Mouse (Mus musculus) forebrain, embryonic 15.5 days (tissue): Measurements from ENCODE around the gene Plxnc1. TPM values are rescaled to one million over a fixed set of nuclear protein-coding genes. Genes with fewer than 3 reads are reported as not detected.

Experiments used
- ATAC-seq: fragments of 200-750 bp; cut with Nextera tagmentation; replicated peaks from 2 replicates; pipeline ENCODE4 v1.8.0; 2017; ENCODE audit warnings: mild to moderate bottlenecking, moderate TSS enrichment, moderate library complexity
- H3K27ac ChIP-seq: fragments of 300-500 bp; sonication (generic); replicated peaks from 2 replicates; pipeline ENCODE4 v1.5.1; 2015; ENCODE audit warnings: mild to moderate bottlenecking, inconsistent platforms
- H3K27me3 ChIP-seq: fragments of 300-500 bp; sonication (generic); 2 replicates; pipeline ENCODE4 v1.6.1; 2015; ENCODE audit warnings: inconsistent platforms
- H3K36me3 ChIP-seq: fragments of 300-500 bp; sonication (generic); 2 replicates; pipeline ENCODE4 v1.6.1; 2015; ENCODE audit warnings: mild to moderate bottlenecking, inconsistent platforms
- H3K4me1 ChIP-seq: fragments of 300-500 bp; sonication (generic); 2 replicates; pipeline ENCODE4 v1.6.1; 2015; ENCODE audit warnings: inconsistent platforms
- H3K4me2 ChIP-seq: fragments of 300-500 bp; sonication (generic); replicated peaks from 2 replicates; pipeline ENCODE4 v1.6.1; 2015; ENCODE audit warnings: mild to moderate bottlenecking, inconsistent platforms
- H3K4me3 ChIP-seq: fragments of 300-500 bp; sonication (generic); 2 replicates; pipeline ENCODE4 v1.5.1; 2015; ENCODE audit warnings: mild to moderate bottlenecking, inconsistent platforms
- H3K9ac ChIP-seq: fragments of 300-500 bp; sonication (generic); replicated peaks from 2 replicates; pipeline ENCODE4 v1.6.1; 2015; ENCODE audit warnings: mild to moderate bottlenecking, inconsistent platforms
- H3K9me3 ChIP-seq: fragments of 300-500 bp; sonication (generic); 2 replicates; pipeline ENCODE4 v1.6.1; 2016; ENCODE audit warnings: inconsistent platforms
- WGBS: fragments of 180-500 bp; shearing (Covaris S2); methylation state at CpG from one replicate; pipeline ENCODE4 v1.1.7; 2015; ENCODE audit warnings: mixed read lengths; 5-methylcytosine and 5-hydroxymethylcytosine counted together
- polyA plus RNA-seq: library from polyadenylated mRNA; unstranded; fragments of >200 nt; fragmentation: Nextera tagmentation; extraction: Ambion mirVana; gene quantifications from 2 replicates; pipeline ENCODE4 v1.2.1, GENCODE M21; 2015

Gene Plxnc1
- polyA plus RNA-seq, 1 experiment from 2014 or later = 11.2 TPM

DNA sequence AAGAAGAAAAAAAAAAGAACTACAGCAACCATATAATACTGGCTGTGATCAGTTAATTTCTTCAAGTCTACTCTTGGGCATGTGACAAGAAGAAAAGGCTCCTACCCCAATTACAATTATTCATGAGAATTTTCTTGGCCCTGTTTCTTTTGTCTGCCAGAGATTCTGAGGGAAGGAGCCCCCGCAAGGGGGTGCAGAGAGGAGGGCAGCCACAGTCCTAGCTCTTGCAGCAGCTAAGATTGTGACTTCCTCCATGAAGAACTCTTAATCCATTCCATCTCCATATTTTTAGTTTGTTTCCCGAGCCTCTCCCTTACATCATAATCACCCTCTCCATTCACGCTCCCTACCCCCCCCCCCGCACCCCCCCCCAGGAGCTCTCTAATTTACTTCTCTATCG is 39.4 kb downstream of the Plxnc1 start:
- Histone ChIP-seq H3K4me1 (peaks cover 23% of the 10 kb centered on the region), H3K4me2 (peak overlapping the region; percentile 45), H3K27me3 (no peaks in the 10 kb centered on the region), H3K36me3 (0 out of 2 replicates have a peak, but pooled peaks cover 2% of the 10 kb centered on the region), H3K27ac (peak overlapping the region; percentile 90), H3K9me3 (no peaks in the 10 kb centered on the region), H3K4me3 (peak overlapping the region; percentile 30; the same call in 1 of the 2 replicates), H3K9ac (no peak overlapping the region)
- ATAC-seq = peak; percentile 84
- WGBS = 5% methylated on average over 2 of the region's 5 CpGs

DNA sequence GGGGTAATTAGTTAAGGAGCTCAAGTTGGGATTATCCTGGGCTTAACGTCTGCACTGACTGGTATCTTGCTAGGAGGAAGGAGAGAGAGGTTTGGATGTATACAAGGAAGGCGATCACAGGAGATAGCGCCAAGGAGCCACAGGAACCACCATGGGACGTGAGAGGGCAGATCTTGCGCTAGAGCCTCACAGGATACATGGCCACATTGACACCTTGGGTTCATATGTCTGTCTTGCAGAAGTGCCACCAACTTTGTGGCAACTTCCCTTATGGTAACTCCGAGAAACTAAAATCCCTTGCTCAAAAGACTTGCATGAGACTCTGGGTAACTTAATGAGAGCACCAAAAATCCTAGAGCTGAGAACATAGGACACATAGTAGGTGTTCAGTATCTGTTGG is 47.7 kb downstream of the Plxnc1 start:
- H3K27me3 ChIP-seq = no peaks in the 10 kb centered on the region
- ATAC-seq = no peak
- H3K9ac ChIP-seq = no peak overlapping the region

DNA sequence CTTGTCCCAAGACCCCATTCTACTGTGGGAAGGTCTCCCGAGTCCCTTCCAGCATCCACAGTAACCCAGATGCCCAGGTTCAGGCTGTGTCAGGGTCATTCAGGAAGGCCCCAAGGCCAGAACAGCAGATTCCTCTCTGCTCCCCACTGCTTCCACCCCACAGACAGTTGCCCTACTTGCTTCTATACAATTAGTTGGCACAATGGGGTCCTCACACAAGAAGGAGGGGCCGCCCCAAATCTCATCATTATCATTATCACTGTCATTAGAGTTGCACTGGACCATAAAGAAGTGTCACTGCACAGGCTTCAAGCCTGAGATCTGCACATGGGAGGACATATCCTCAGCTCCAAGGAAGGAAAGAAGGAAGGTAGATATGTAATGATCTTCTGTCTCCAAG is 48.3 kb downstream of the Plxnc1 start:
- WGBS = 94% methylated on average over 2 of the region's 2 CpGs
- no peak for ATAC-seq

More for the DNA sequence above, 47.7 kb downstream of the Plxnc1 start:
- no peaks in the 10 kb centered on the region for H3K4me1 ChIP-seq
- H3K4me2 ChIP-seq = no peak overlapping the region
- no peaks in the 10 kb centered on the region for H3K9me3 ChIP-seq
- no peak overlapping the region for H3K4me3 ChIP-seq
- H3K27ac ChIP-seq = no peak overlapping the region
- H3K36me3 ChIP-seq = 0 out of 2 replicates have a peak, but pooled peaks cover 5% of the 10 kb centered on the region
- 80% methylated on average over 6 of the region's 6 CpGs for WGBS

DNA sequence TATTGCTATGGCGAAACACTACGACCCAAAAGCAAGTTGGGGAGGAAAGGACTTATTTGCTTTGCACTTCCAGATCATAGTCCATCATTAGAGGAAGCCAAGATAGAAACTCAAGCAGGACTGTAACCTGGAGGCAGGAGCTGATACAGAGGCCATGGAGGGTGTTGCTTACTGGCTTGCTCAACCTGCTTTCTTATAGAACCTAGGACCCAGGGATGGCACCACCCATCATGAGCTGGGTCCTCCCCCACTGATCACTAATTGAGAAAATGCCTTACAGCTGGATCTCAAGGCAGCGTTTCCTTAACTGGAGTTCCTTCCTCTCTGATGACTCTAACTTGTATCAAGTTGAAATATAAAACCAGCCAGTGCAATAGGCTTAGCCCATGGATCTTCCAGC is 48.8 kb downstream of the Plxnc1 start:
- no peak overlapping the region for H3K9ac ChIP-seq
- no peak for ATAC-seq
- H3K4me3 ChIP-seq = no peak overlapping the region
- H3K9me3 ChIP-seq = no peaks in the 10 kb centered on the region
- no peaks in the 10 kb centered on the region for H3K4me1 ChIP-seq
- no peak overlapping the region for H3K27ac ChIP-seq
- no peaks in the 10 kb centered on the region for H3K27me3 ChIP-seq
- 93% methylated on average over 3 of the region's 3 CpGs for WGBS
- 0 out of 2 replicates have a peak, but pooled peaks cover 5% of the 10 kb centered on the region for H3K36me3 ChIP-seq
- no peak overlapping the region for H3K4me2 ChIP-seq

More for the DNA sequence above, 48.3 kb downstream of the Plxnc1 start:
- Histone ChIP-seq H3K27ac (no peak overlapping the region), H3K4me2 (no peak overlapping the region), H3K9me3 (no peaks in the 10 kb centered on the region), H3K9ac (no peak overlapping the region), H3K36me3 (0 out of 2 replicates have a peak, but pooled peaks cover 5% of the 10 kb centered on the region), H3K4me3 (no peak overlapping the region), H3K4me1 (no peaks in the 10 kb centered on the region), H3K27me3 (no peaks in the 10 kb centered on the region)

DNA sequence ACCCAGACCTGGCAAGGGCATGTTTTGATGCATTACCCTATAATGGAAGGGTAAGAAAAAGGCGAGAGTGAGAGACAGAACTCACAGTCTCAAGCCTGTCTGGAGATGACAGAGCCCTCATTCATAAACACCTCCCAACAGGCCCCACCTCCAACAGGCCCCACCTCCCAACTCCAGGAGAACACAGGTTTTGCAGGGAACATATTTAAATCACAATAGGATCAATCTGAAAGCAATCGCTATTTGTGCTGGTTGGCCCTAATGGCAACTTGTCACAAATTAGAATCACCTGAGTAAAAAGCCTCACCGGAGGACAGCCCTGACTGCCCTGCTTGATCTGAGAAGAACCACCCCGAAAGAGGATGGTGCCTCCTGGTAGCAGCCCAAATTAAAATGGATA is 54.9 kb downstream of the Plxnc1 start:
- H3K27ac ChIP-seq = no peak overlapping the region
- no peak overlapping the region for H3K9ac ChIP-seq
- no peak for ATAC-seq
- peaks cover 5% of the 10 kb centered on the region; the same call in 1 of the 2 replicates for H3K9me3 ChIP-seq
- H3K36me3 ChIP-seq = peaks cover 9% of the 10 kb centered on the region; the same call in 1 of the 2 replicates
- H3K4me3 ChIP-seq = no peak overlapping the region
- no peak overlapping the region for H3K4me2 ChIP-seq
- no peaks in the 10 kb centered on the region for H3K4me1 ChIP-seq
- no peaks in the 10 kb centered on the region for H3K27me3 ChIP-seq
- WGBS = 57% methylated on average over 4 of the region's 4 CpGs

DNA sequence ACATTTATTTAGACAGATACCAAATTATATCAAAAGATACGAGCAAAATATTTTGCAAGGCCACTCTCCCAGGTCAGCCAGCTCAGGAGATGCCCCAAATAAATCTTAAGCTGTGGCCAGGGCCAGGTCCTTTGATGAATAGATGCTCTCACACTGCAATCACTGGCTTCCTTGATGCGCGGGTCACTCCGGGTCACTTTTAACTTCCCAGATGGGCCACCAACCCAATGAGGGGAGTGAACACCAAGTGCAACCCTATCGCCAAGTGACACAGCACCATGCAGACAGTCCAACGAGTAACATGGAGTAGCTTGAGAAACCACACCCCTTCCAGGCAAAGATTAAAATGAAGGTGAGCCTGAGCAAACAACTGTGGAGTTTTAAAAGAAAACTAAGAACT is 61.4 kb downstream of the Plxnc1 start:
- Histone ChIP-seq H3K27ac (no peak overlapping the region), H3K27me3 (no peaks in the 10 kb centered on the region), H3K36me3 (peaks cover 3% of the 10 kb centered on the region; the same call in 1 of the 2 replicates), H3K4me2 (no peak overlapping the region), H3K4me1 (no peaks in the 10 kb centered on the region), H3K9ac (no peak overlapping the region), H3K9me3 (peaks cover 4% of the 10 kb centered on the region; the same call in 1 of the 2 replicates), H3K4me3 (no peak overlapping the region)
- WGBS = 84% methylated on average over 6 of the region's 6 CpGs
- ATAC-seq = no peak

DNA sequence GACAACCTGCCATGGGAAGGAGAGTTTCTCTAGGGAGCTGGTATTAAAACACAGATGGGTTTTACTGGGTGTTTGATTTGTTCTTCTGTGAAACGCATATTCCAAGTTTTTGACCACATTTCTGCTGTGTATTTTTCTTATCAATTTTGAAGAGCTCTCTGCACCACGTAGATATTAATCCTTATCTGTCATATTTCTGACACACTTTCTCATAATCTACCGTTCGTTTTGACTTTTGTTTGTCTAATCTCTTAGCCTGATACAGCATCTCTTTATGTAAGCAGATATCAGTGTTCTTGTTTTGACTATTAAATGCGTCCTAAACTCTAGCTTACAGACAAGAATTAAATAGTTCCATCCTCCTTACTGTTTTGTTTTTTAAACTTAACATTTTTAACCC is 73.1 kb downstream of the Plxnc1 start:
- ATAC-seq = no peak
- H3K4me3 ChIP-seq = no peak overlapping the region
- peaks cover 4% of the 10 kb centered on the region for H3K4me1 ChIP-seq
- H3K9ac ChIP-seq = no peak overlapping the region
- H3K36me3 ChIP-seq = peaks cover 8% of the 10 kb centered on the region; the same call in 1 of the 2 replicates
- no peak overlapping the region for H3K27ac ChIP-seq
- H3K9me3 ChIP-seq = no peaks in the 10 kb centered on the region
- H3K4me2 ChIP-seq = no peak overlapping the region
- no peaks in the 10 kb centered on the region for H3K27me3 ChIP-seq
- WGBS = 92% methylated on average over 5 of the region's 5 CpGs

DNA sequence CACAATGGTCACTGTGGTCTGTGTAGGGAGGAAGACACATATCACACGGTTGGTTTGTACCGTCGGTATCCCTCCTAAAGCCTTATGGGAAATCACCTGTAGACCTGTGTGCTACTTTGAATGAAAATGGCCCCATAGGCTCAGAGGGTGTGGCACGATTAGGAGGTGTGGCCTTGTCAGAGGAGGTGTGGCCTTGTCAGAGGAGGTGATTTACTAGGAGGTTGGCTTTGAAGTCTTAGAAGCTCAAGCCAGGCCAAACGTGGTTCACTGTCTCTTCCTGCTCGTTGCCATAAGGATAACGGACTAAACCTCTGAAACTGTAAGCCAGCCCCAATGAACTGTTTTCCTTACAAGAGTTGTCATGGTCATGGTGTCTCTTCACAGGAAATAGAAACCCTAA is 73.5 kb downstream of the Plxnc1 start:
- WGBS = 91% methylated on average over 7 of the region's 7 CpGs

DNA sequence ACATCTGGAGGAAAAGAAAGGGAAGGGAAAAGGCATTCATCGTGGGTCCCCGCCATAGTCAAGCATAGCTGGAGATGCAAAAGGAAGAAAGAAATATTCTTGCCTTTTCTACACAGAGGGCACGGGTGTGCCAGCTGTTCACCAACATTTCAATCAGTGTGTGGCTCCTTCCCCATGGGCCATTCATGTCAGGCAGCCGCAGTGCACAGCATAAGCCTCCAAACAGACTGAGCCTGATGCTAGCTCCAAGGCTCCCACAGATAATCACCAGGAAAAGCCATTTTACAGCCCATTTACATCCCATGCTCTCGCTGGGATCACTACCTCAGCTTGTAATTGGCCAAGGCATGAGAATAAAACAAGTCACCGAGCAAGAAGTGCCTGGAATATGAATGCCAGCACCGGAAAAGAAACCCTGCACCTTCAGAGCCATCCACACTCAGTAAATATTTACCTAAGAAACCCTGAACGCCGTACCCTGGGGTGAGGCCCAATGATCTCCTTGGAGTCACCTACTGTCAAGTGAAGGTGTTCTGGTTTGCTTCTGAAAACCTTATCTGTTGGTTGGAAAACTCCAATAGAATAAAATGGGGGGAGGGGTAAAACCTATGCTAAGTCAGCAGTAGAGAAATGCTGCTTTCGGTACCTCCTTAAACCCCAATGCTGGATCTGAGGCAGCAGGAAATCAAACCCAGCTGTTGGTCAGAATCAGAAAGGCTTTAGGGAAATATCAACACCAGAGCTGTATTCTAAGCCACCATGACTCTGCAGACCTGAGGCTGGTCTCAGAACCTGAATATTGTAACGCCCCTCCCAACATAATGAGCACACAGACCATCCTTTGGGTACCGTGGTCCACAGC is 77.4 kb downstream of the Plxnc1 start:
- no peak overlapping the region for H3K9ac ChIP-seq
- no peak overlapping the region for H3K27ac ChIP-seq
- no peak for ATAC-seq
- H3K36me3 ChIP-seq = peaks cover 24% of the 10 kb centered on the region; the same call in 1 of the 2 replicates
- no peak overlapping the region for H3K4me2 ChIP-seq
- no peaks in the 10 kb centered on the region for H3K27me3 ChIP-seq
- 89% methylated on average over 12 of the region's 12 CpGs for WGBS
- H3K4me1 ChIP-seq = no peaks in the 10 kb centered on the region
- no peak overlapping the region for H3K4me3 ChIP-seq
- H3K9me3 ChIP-seq = no peaks in the 10 kb centered on the region

More for the DNA sequence above, 73.5 kb downstream of the Plxnc1 start:
- ATAC-seq = no peak
- Histone ChIP-seq H3K27me3 (no peaks in the 10 kb centered on the region), H3K9me3 (no peaks in the 10 kb centered on the region), H3K27ac (no peak overlapping the region), H3K36me3 (peaks cover 8% of the 10 kb centered on the region; the same call in 1 of the 2 replicates), H3K4me1 (no peaks in the 10 kb centered on the region; the same call in 1 of the 2 replicates), H3K4me3 (no peak overlapping the region), H3K9ac (no peak overlapping the region), H3K4me2 (no peak overlapping the region)

DNA sequence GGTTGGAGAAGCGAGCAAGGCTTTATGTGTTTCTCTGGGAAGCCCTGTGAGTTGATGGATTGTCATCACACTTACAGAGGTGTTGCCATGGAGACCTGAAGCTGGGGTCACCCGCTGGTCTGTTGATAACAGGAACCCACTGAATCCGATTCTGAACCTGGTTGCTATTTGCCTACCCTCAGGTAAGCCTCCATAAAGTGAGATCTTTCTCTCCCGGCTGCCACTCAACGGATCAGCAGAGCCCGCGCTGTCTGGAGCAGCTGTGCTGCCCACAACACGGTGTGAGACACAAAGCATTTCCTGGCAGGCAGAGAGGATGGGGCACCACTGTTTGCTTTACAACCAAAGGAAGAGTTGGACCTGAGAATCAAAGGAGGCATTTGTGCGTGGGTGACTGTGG is 79.4 kb downstream of the Plxnc1 start:
- H3K27ac ChIP-seq = 0 out of 2 replicates have a peak overlapping the region, but pooled peaks have one; percentile 7

DNA sequence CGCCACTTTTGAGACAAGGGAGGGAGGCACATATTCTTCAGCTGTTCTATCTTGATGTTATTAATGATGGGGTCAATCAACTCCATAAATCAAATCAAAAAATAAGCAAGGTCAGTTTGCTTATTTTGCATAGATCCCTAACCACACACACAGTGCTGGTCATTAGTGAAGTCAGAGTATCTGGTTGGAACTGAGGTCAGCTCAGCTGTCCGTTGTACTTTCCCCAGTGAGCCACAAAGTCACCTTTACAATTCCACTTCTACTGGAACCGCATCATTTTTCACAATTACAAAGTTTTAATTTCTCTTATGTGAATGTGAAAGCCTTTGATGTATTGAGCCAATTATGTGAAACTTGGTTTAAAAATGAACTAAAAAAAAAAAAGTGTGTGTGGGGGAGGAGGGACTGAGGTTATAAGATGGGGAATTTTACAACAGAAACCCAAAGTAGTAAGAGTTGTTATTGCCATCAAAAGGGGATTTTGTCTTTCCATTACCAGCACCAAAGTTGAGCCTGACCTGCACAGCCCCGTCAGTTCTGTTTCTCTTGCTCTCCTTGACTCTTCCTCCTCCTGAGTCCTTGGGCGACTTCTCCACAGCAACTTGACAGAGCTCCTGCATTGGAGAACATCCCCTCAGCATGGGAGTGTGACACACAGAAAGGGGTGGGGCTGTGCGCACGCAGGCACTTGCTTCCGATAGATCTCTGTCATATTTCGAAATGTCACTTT is 80.3 kb downstream of the Plxnc1 start:
- H3K27me3 ChIP-seq = no peaks in the 10 kb centered on the region
- WGBS = 91% methylated on average over 9 of the region's 9 CpGs
- peaks cover 29% of the 10 kb centered on the region for H3K36me3 ChIP-seq
- no peaks in the 10 kb centered on the region for H3K4me1 ChIP-seq
- H3K27ac ChIP-seq = no peak overlapping the region
- no peak overlapping the region for H3K9ac ChIP-seq
- no peak for ATAC-seq
- H3K4me3 ChIP-seq = no peak overlapping the region
- H3K4me2 ChIP-seq = no peak overlapping the region
- no peaks in the 10 kb centered on the region for H3K9me3 ChIP-seq

More for the DNA sequence above, 79.4 kb downstream of the Plxnc1 start:
- peak; percentile 55; the same call in 1 of the 2 replicates for ATAC-seq
- no peak overlapping the region for H3K4me3 ChIP-seq
- no peak overlapping the region for H3K9ac ChIP-seq
- no peaks in the 10 kb centered on the region for H3K27me3 ChIP-seq
- 63% methylated on average over 9 of the region's 9 CpGs for WGBS
- H3K4me1 ChIP-seq = no peaks in the 10 kb centered on the region
- H3K4me2 ChIP-seq = no peak overlapping the region
- peaks cover 21% of the 10 kb centered on the region; the same call in 1 of the 2 replicates for H3K36me3 ChIP-seq
- no peaks in the 10 kb centered on the region for H3K9me3 ChIP-seq

DNA sequence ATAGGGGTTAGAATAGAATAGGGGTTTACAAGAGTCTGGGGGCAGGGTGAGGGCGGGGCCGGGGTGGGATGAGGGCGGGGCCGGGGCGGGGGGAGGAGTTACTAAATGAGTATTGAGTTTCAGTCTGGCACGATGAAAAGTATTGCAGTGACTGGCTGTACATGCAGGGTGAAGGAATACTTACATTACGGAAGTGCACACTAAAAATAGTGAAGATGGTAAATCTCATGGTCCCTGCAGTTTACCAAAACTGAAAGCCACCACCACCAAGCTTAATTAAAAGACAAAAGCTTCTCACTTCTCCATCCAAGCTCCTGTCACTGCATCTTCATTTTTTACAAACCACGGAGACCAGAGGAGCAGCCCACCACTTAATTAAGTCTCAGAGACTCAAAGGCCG is 81.4 kb downstream of the Plxnc1 start:
- Histone ChIP-seq H3K27me3 (no peaks in the 10 kb centered on the region), H3K27ac (no peak overlapping the region), H3K36me3 (peaks cover 33% of the 10 kb centered on the region), H3K9ac (no peak overlapping the region), H3K4me1 (no peaks in the 10 kb centered on the region), H3K4me2 (no peak overlapping the region), H3K4me3 (no peak overlapping the region), H3K9me3 (no peaks in the 10 kb centered on the region)
- WGBS = 79% methylated on average over 9 of the region's 9 CpGs
- ATAC-seq = no peak
